ENCODE assay signal across 8 mouse cellular contexts in genomic region chr1:36072588-36073556, GRCm38 (mm10). TPM values are rescaled to one million over a fixed set of nuclear protein-coding genes. Genes with fewer than 3 reads are reported as not detected.
A peak's percentile ranks its signal among the peaks of the same experiment; 100 is the strongest.
DNase-seq lines count a peak whose midpoint lies in the region; ATAC-seq and TF ChIP-seq lines count a peak whose summit lies in the region.

No protein-coding gene starts in this region.

- peak; percentile 67 for DNase-seq in kidney, adult 2 months
- no peak for DNase-seq in kidney, postnatal 4 days
- peak; percentile 79 to 81 for DNase-seq in adrenal gland, postnatal 36 days
- no peak for DNase-seq in layer of hippocampus, adult 18-20 months (ENCODE audit: low spot score in 2 of 2)
- no peak for DNase-seq in thymus, postnatal 14 days

- H3K4me2 ChIP-seq in intestine, embryonic 15.5 days (replicated peaks), result peak overlapping the region; percentile 39
- peak overlapping the region; percentile 95 for H3K4me2 ChIP-seq in neural tube, embryonic 12.5 days (replicated peaks)

- TF ChIP-seq POLR2A in kidney, adult 2 months (IDR thresholded peaks at IDR 0.05; ENCODE audit: low read depth, low read length), result no peak

- TF ChIP-seq CTCF in kidney, adult 2 months (conservative IDR thresholded peaks at IDR 0.05; ENCODE audit: insufficient read depth, insufficient read length, low read depth, low read length), result no peak

- no peaks in the 10 kb centered on the region for H3K36me3 ChIP-seq in kidney, adult 2 months (ENCODE audit: control insufficient read depth, insufficient read depth, low read length)
- H3K36me3 ChIP-seq in intestine, embryonic 15.5 days, result no peaks in the 10 kb centered on the region
- peaks cover 11% of the 10 kb centered on the region; the same call in 1 of the 2 replicates for H3K36me3 ChIP-seq in neural tube, embryonic 12.5 days

- no peak overlapping the region for H3K9ac ChIP-seq in intestine, embryonic 15.5 days
- no peak overlapping the region for H3K9ac ChIP-seq in neural tube, embryonic 12.5 days

- H3K27ac ChIP-seq in kidney, adult 2 months (ENCODE audit: insufficient read depth, low read depth, low read length), result peak overlapping the region; percentile 80
- no peak overlapping the region for H3K27ac ChIP-seq in intestine, embryonic 15.5 days
- no peak overlapping the region for H3K27ac ChIP-seq in neural tube, embryonic 12.5 days

- no peaks in the 10 kb centered on the region for H3K27me3 ChIP-seq in kidney, adult 2 months (replicated peaks; ENCODE audit: control insufficient read depth, insufficient read depth, low read length)
- no peaks in the 10 kb centered on the region for H3K27me3 ChIP-seq in intestine, embryonic 15.5 days (replicated peaks)
- no peaks in the 10 kb centered on the region for H3K27me3 ChIP-seq in neural tube, embryonic 12.5 days (replicated peaks)

- H3K4me1 ChIP-seq in kidney, adult 2 months (ENCODE audit: control insufficient read depth, insufficient read depth, low read length), result peaks cover 63% of the 10 kb centered on the region
- H3K4me1 ChIP-seq in intestine, embryonic 15.5 days (replicated peaks), result peaks cover 70% of the 10 kb centered on the region
- peaks cover 74% of the 10 kb centered on the region for H3K4me1 ChIP-seq in neural tube, embryonic 12.5 days

- ATAC-seq in intestine, embryonic 15.5 days, result no peak
- no peak for ATAC-seq in neural tube, embryonic 12.5 days (ENCODE audit: low FRiP score, low read depth)
- ATAC-seq in frontal cortex, adult (ENCODE audit: low TSS enrichment), result no peak

- 30% methylated on average over 11 of the region's 11 CpGs for WGBS in kidney, adult 2 months
- WGBS in intestine, embryonic 15.5 days, result 52% methylated on average over 11 of the region's 11 CpGs
- 64% methylated on average over 11 of the region's 11 CpGs for WGBS in neural tube, embryonic 12.5 days

- H3K9me3 ChIP-seq in intestine, embryonic 15.5 days, result no peaks in the 10 kb centered on the region
- H3K9me3 ChIP-seq in neural tube, embryonic 12.5 days, result no peaks in the 10 kb centered on the region

- H3K4me3 ChIP-seq in kidney, adult 2 months (ENCODE audit: insufficient read depth, low read depth, low read length), result peak overlapping the region; percentile 40
- no peak overlapping the region for H3K4me3 ChIP-seq in intestine, embryonic 15.5 days (replicated peaks)
- H3K4me3 ChIP-seq in neural tube, embryonic 12.5 days, result no peak overlapping the region

RNA-seq across cellular contexts. Expression of gene Hs6st1, which starts 4.7 kb away (rescaled TPM):
- polyA plus RNA-seq in kidney, adult 2 months (2012; rRNA removed), result 123 and 142 TPM in 2 replicates
- total RNA-seq in adrenal gland, postnatal 36 days (2021), result 100 to 1,000 TPM in 1 of 2 experiments, 10 to 100 TPM in 1; 63.7 to 140 TPM
- polyA plus RNA-seq in intestine, embryonic 15.5 days (2015; fragmentation: Nextera tagmentation; extraction: Ambion mirVana), result 10.6 TPM in 2 replicates
- 28.1 and 34.4 TPM in 2 replicates for polyA plus RNA-seq in neural tube, embryonic 12.5 days (2016; fragmentation: Nextera tagmentation; extraction: Ambion mirVana)
- total RNA-seq in layer of hippocampus, adult 18-20 months (2021), result 10 to 100 TPM; 38.6 to 39.5 TPM

Comparison
In these comparisons a context has a peak if more than half of its experiments do, and no peak if none do; other contexts are left out.
1. DNase-seq: peak in kidney, adult 2 months (single experiment) and adrenal gland, postnatal 36 days (2 of 2); none in kidney, postnatal 4 days (0 of 2), layer of hippocampus, adult 18-20 months (0 of 2) and thymus, postnatal 14 days (single experiment).